Mouse (Mus musculus) stomach, embryonic 14.5 days (tissue): ENCODE data around the gene C1qtnf5. TPM values are rescaled to one million over a fixed set of nuclear protein-coding genes. Genes with fewer than 3 reads are reported as not detected.

Experiments used
- ATAC-seq: fragments of 200-750 bp; cut with Nextera tagmentation; 2 replicates; pipeline ENCODE4 v1.8.0; 2017; ENCODE audit warnings: low read depth, moderate TSS enrichment; ENCODE audit not compliant: insufficient number of reproducible peaks, insufficient read depth, low FRiP score
- H3K27ac ChIP-seq: fragments of 300-500 bp; sonication (generic); 2 replicates; pipeline ENCODE4 v1.5.1; 2014; ENCODE audit warnings: mild to moderate bottlenecking, low read length, moderate library complexity, mixed read lengths
- H3K27me3 ChIP-seq: fragments of 300-500 bp; sonication (generic); 2 replicates; pipeline ENCODE4 v1.6.1; 2014; ENCODE audit warnings: low read length, control low read depth, mixed read lengths; ENCODE audit not compliant: control insufficient read depth, insufficient read depth
- H3K36me3 ChIP-seq: fragments of 300-500 bp; sonication (generic); 2 replicates; pipeline ENCODE4 v1.6.1; 2014; ENCODE audit warnings: mild to moderate bottlenecking, control low read depth, low read length, moderate library complexity, mixed read lengths; ENCODE audit not compliant: control insufficient read depth, insufficient read depth
- H3K4me1 ChIP-seq: fragments of 300-500 bp; sonication (generic); 2 replicates; pipeline ENCODE4 v1.6.1; 2014; ENCODE audit warnings: low read length, control low read depth, mixed read lengths; ENCODE audit not compliant: control insufficient read depth, insufficient read depth
- H3K4me2 ChIP-seq: fragments of 300-500 bp; sonication (generic); replicated peaks from 2 replicates; pipeline ENCODE4 v1.6.1; 2014; ENCODE audit warnings: low read depth, low read length, control low read depth
- H3K4me3 ChIP-seq: fragments of 300-500 bp; sonication (generic); 2 replicates; pipeline ENCODE4 v1.5.1; 2014; ENCODE audit warnings: low read depth, low read length, control low read depth
- H3K9ac ChIP-seq: fragments of 300-500 bp; sonication (generic); replicated peaks from 2 replicates; pipeline ENCODE4 v1.6.1; 2014; ENCODE audit warnings: low read depth, mild to moderate bottlenecking, control low read depth, low read length, moderate library complexity, mixed read lengths
- H3K9me3 ChIP-seq: fragments of 300-500 bp; sonication (generic); 2 replicates; pipeline ENCODE4 v1.6.1; 2016; ENCODE audit warnings: low read depth, low read length, control low read depth; ENCODE audit not compliant: control insufficient read depth
- WGBS: fragments of 180-500 bp; shearing (Covaris S2); extraction: QIAGEN DNeasy Blood & Tissue Kit; methylation state at CpG from one replicate; pipeline ENCODE4 v1.1.7; 2014; 5-methylcytosine and 5-hydroxymethylcytosine counted together
- polyA plus RNA-seq: library from polyadenylated mRNA; unstranded; fragments of >200 nt; fragmentation: Nextera tagmentation; extraction: Ambion mirVana; gene quantifications from 2 replicates; pipeline ENCODE4 v1.2.1, GENCODE M21; 2014

The C1qtnf5 gene
- polyA plus RNA-seq, 1 experiment from 2014 or later = 2.8 TPM

DNA sequence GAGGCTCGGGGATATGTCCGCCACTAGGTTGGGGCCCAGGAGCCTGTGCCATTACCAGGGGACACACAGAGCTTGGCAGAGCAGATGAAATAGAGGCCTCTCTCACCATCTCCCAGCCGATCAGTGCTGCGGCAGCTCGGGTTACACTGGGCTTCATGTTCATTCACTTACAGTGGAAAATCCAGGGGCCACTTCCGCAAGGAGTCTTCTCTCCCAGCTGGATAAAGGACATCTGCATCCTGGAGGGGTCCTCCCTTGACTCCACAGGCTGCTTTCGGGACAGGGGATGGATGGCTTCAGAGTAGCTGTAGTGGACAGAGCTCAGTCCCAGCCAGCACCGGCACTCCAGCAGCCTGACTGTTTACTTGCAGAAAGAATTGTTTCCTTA, 36.2 kb upstream of the C1qtnf5 start:
- WGBS = 27% methylated on average over 8 of the region's 8 CpGs

GRCm38 (mm10) chr9:44071914-44072598, 35.0 kb upstream of the C1qtnf5 start:
- no peaks in the 10 kb centered on the region for H3K36me3 ChIP-seq
- no peaks in the 10 kb centered on the region for H3K27me3 ChIP-seq
- WGBS = 38% methylated on average over 11 of the region's 11 CpGs
- no peak overlapping the region for H3K4me3 ChIP-seq
- H3K4me2 ChIP-seq = no peak overlapping the region
- H3K4me1 ChIP-seq = peaks cover 25% of the 10 kb centered on the region
- H3K9ac ChIP-seq = no peak overlapping the region
- H3K9me3 ChIP-seq = no peaks in the 10 kb centered on the region
- H3K27ac ChIP-seq = peak overlapping the region; percentile 21; the same call in 1 of the 2 replicates
- no peak for ATAC-seq

More for the DNA sequence above, 36.2 kb upstream of the C1qtnf5 start:
- H3K9me3 ChIP-seq = no peaks in the 10 kb centered on the region
- no peak overlapping the region for H3K4me2 ChIP-seq
- peaks cover 25% of the 10 kb centered on the region for H3K4me1 ChIP-seq
- no peaks in the 10 kb centered on the region for H3K27me3 ChIP-seq
- H3K4me3 ChIP-seq = no peak overlapping the region
- H3K36me3 ChIP-seq = no peaks in the 10 kb centered on the region
- H3K9ac ChIP-seq = no peak overlapping the region
- no peak overlapping the region for H3K27ac ChIP-seq
- no peak for ATAC-seq

DNA sequence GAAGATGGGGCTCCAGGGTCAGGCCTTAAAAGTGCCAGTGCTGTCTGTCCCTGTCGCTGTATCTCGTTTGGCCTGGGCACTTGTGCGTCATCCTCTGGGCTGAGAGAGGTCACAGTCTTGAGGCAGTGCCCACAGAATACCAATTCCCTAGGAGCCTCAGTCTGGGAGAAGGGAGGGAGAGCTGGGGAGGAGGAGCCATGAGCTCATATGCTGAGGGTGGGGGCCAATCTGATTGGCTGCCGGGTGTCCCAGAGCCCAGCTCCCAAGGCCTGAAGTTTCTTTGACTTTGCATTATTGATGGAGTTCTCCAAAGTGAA, 34.5 kb upstream of the C1qtnf5 start:
- H3K9ac ChIP-seq = no peak overlapping the region
- WGBS = 43% methylated on average over 4 of the region's 4 CpGs

DNA sequence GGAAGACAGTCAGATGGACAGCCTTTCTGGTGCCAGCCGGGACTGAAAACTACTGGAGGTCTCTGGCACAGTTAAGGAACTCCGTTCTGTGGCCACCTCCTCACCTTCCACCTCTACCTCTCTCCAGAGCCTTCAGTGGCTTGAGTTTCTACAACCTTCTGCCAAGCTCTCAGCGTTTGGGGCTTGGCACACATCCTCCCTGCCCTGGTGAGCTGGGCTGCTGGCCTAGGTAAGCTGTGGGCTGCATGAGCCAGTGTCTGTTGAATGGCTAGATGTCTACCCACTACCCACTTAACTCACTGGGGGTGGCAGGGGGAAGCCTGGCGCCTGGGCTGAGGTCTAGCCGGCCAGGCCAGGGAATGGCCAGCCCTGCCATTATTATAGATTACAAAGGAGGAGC, 33.9 kb upstream of the C1qtnf5 start:
- H3K36me3 ChIP-seq = no peaks in the 10 kb centered on the region
- peaks cover 19% of the 10 kb centered on the region for H3K4me1 ChIP-seq
- no peak overlapping the region for H3K4me3 ChIP-seq
- no peak for ATAC-seq
- H3K4me2 ChIP-seq = no peak overlapping the region
- no peaks in the 10 kb centered on the region for H3K27me3 ChIP-seq
- H3K27ac ChIP-seq = no peak overlapping the region
- no peaks in the 10 kb centered on the region for H3K9me3 ChIP-seq
- no peak overlapping the region for H3K9ac ChIP-seq
- 72% methylated on average over 5 of the region's 5 CpGs for WGBS

More for the DNA sequence above, 34.5 kb upstream of the C1qtnf5 start:
- Histone ChIP-seq H3K36me3 (no peaks in the 10 kb centered on the region), H3K9me3 (no peaks in the 10 kb centered on the region), H3K27ac (no peak overlapping the region), H3K4me2 (no peak overlapping the region), H3K4me3 (no peak overlapping the region), H3K4me1 (peaks cover 20% of the 10 kb centered on the region), H3K27me3 (no peaks in the 10 kb centered on the region)
- ATAC-seq = no peak

- Histone ChIP-seq H3K4me3 (no peak overlapping the region), H3K4me1 (peaks cover 29% of the 10 kb centered on the region), H3K9ac (no peak overlapping the region), H3K9me3 (no peaks in the 10 kb centered on the region), H3K27me3 (no peaks in the 10 kb centered on the region), H3K36me3 (no peaks in the 10 kb centered on the region), H3K27ac (no peak overlapping the region), H3K4me2 (no peak overlapping the region)
- no peak for ATAC-seq
- WGBS = 66% methylated on average over 9 of the region's 9 CpGs
Observed at GRCm38 (mm10) chr9:44074395-44075275, 32.4 kb upstream of the C1qtnf5 start.

DNA sequence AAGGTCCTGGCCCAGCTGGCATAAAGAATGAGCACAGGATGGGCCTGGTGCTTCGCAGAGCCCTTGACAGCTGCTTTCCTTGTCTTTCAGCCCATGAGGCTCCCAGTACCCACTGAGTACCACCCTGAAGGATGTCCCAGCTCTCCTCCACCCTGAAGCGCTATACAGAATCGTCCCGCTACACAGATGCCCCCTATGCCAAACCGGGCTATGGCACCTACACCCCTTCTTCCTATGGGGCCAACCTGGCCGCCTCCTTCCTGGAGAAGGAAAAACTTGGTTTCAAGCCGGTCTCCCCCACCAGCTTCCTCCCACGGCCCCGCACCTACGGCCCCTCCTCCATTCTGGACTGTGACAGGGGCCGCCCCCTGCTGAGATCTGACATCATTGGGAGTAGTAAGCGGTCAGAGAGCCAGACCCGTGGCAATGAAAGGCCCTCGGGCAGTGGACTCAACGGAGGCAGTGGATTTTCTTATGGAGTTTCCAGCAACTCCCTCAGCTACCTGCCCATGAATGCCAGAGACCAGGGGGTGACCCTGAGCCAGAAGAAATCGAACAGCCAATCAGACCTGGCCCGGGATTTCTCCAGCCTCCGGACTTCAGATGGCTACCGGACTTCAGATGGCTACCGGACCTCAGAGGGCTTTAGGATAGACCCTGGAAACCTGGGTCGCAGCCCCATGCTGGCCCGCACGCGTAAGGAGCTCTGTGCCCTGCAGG, 31.6 kb upstream of the C1qtnf5 start:
- H3K36me3 ChIP-seq = no peaks in the 10 kb centered on the region
- no peaks in the 10 kb centered on the region for H3K9me3 ChIP-seq
- H3K4me1 ChIP-seq = peaks cover 28% of the 10 kb centered on the region
- no peak overlapping the region for H3K4me2 ChIP-seq
- H3K27me3 ChIP-seq = no peaks in the 10 kb centered on the region
- ATAC-seq = no peak
- no peak overlapping the region for H3K9ac ChIP-seq
- no peak overlapping the region for H3K27ac ChIP-seq
- no peak overlapping the region for H3K4me3 ChIP-seq
- 73% methylated on average over 24 of the region's 24 CpGs for WGBS

- Histone ChIP-seq H3K27me3 (no peaks in the 10 kb centered on the region), H3K9me3 (no peaks in the 10 kb centered on the region), H3K9ac (no peak overlapping the region), H3K36me3 (no peaks in the 10 kb centered on the region), H3K4me1 (peaks cover 26% of the 10 kb centered on the region), H3K27ac (no peak overlapping the region), H3K4me2 (no peak overlapping the region), H3K4me3 (no peak overlapping the region)
- WGBS = 70% methylated on average over 16 of the region's 16 CpGs
- ATAC-seq = no peak
Observed at GRCm38 (mm10) chr9:44075996-44076763, 30.9 kb upstream of the C1qtnf5 start.

DNA sequence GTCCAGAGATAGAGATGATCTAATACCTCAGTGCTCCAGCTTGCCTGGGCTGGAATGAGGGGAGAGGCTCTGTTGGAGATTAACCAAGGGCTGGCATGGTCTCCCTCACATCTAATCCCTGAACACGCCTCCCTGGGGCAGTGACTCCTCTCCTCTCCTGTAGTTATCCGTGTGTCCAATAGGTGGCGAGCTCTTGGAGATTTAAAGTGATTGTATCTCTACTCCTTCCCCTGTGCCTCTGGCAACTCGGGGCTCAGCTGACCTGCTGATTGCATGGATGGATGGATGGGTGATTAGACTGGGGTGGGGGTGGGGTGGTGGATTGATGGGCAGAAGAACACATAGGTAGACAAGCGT, 30.3 kb upstream of the C1qtnf5 start:
- Histone ChIP-seq H3K9ac (no peak overlapping the region), H3K36me3 (no peaks in the 10 kb centered on the region), H3K27me3 (no peaks in the 10 kb centered on the region), H3K27ac (no peak overlapping the region), H3K4me3 (no peak overlapping the region), H3K9me3 (no peaks in the 10 kb centered on the region), H3K4me2 (no peak overlapping the region), H3K4me1 (peaks cover 23% of the 10 kb centered on the region)
- 28% methylated on average over 5 of the region's 5 CpGs for WGBS
- no peak for ATAC-seq
